Mouse (Mus musculus): ENCODE measurements around the gene Mt1. TPM values are rescaled to one million over a fixed set of nuclear protein-coding genes. Genes with fewer than 3 reads are reported as not detected.
A peak's percentile ranks its signal among the peaks of the same experiment; 100 is the strongest.

The Mt1 gene
- polyA plus RNA-seq, 1 experiment from 2014 or later, result 123 TPM

DNA sequence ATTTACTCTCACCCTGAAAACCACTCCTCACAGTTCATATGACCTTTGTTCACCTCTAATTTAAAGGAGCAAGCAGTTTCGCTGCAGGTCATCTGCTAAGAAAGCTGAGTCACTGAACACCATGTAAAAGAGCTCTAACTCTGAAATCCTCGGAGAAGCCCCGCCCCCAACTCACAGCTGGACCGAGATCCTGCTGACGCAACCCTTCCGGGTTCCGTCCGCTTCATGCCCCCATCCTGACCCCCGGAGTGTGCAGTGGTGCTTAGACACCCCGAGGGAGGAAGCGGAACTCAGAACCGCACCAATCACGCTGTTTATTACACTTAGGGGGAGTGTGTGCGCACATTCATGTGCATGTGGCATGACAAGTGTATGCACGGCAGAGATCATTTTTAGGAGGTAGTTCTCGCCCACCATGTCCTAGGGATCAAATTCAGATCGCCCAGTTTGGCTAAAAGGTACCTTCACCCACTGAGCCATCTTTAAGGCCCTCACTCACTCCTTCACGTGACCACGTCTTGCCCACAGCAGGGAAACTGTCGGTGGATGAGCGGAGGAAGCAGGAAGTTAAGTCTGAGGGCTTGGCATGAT lies 12.3 kb downstream of the Mt1 start:
- Histone ChIP-seq H3K4me1 (ENCODE audit: control insufficient read depth, insufficient read depth, low read length) (peaks cover 5% of the 10 kb centered on the region; the same call in 1 of the 2 replicates), H3K4me3 (ENCODE audit: low read depth, low read length) (peak overlapping the region; percentile 19; the same call in 1 of the 2 replicates), H3K9ac (replicated peaks; ENCODE audit: low read depth, low read length) (no peak overlapping the region), H3K27ac (ENCODE audit: low read depth, low read length) (no peak overlapping the region), H3K9me3 (ENCODE audit: control insufficient read depth, low read length) (no peaks in the 10 kb centered on the region), H3K36me3 (ENCODE audit: control insufficient read depth, insufficient read depth, low read length) (no peaks in the 10 kb centered on the region), H3K4me2 (ENCODE audit: low read depth, low read length) (peak overlapping the region; percentile 44), H3K27me3 (ENCODE audit: control insufficient read depth, insufficient read depth, low read length) (0 out of 2 replicates have a peak, but pooled peaks cover 7% of the 10 kb centered on the region)
- WGBS, result 18% methylated on average over 21 of the region's 21 CpGs
- no peak for ATAC-seq (ENCODE audit: low read depth)

DNA sequence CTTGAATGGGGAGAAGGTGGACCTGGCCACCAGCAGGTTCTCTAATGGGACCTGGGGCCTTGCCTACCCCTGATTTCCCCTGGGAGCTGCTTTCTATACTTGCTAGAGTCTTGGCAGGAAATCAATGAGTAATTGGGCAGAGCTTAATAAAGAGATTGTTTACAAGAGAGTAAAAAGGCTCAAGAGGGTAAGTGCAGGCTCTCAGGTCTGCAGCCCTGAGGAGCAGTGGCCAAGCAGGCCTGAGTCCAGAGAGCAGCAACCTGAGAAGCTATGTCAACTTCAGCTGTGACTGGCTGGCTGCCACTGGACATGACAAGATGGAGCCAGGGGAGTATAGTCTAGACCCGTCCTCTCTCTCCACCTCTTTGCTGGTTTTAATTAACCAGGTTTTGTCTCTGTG lies 14.0 kb downstream of the Mt1 start:
- H3K27me3 ChIP-seq (ENCODE audit: control insufficient read depth, insufficient read depth, low read length), result no peaks in the 10 kb centered on the region
- no peaks in the 10 kb centered on the region for H3K4me1 ChIP-seq (ENCODE audit: control insufficient read depth, insufficient read depth, low read length)
- H3K27ac ChIP-seq (ENCODE audit: low read depth, low read length), result no peak overlapping the region
- no peak for ATAC-seq (ENCODE audit: low read depth)
- no peak overlapping the region for H3K4me2 ChIP-seq (ENCODE audit: low read depth, low read length)
- no peak overlapping the region for H3K4me3 ChIP-seq (ENCODE audit: low read depth, low read length)
- no peaks in the 10 kb centered on the region for H3K9me3 ChIP-seq (ENCODE audit: control insufficient read depth, low read length)
- WGBS, result 72% methylated on average over 1 of the region's 1 CpGs
- H3K9ac ChIP-seq (replicated peaks; ENCODE audit: low read depth, low read length), result no peak overlapping the region
- H3K36me3 ChIP-seq (ENCODE audit: control insufficient read depth, insufficient read depth, low read length), result no peaks in the 10 kb centered on the region

DNA sequence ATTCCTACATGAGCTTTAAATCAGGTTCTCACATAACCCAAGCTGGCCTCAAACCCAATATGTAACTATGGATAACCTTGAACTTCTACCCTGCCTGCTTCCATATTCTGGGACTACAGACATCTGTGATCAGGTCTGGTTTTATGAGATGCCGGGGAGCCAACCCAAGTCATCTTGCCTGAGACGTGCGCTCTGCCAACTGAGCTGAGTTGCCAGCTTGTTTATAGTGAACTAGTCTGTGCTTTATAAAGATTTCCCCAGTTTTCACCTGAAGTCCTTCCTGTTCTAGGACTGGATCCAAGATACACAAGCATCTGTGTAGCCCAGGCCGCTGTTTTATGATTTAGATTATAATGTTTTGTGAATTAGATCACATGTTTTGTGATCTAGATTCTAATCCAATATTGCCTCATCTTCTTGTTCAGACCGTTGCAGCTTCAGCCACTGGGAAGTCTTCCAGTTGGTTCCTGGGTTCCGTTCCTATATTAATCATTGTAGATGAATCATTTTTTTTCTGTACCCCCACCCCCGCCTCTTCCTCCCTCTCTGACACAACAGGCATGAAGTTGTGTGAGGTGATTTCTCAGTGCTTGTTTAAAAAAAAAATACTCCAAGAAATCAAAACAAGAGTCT lies 15.8 kb downstream of the Mt1 start:
- Histone ChIP-seq H3K36me3 (ENCODE audit: control insufficient read depth, insufficient read depth, low read length) (no peaks in the 10 kb centered on the region), H3K9ac (replicated peaks; ENCODE audit: low read depth, low read length) (no peak overlapping the region), H3K27ac (ENCODE audit: low read depth, low read length) (no peak overlapping the region), H3K27me3 (ENCODE audit: control insufficient read depth, insufficient read depth, low read length) (no peaks in the 10 kb centered on the region), H3K9me3 (ENCODE audit: control insufficient read depth, low read length) (no peaks in the 10 kb centered on the region), H3K4me1 (ENCODE audit: control insufficient read depth, insufficient read depth, low read length) (no peaks in the 10 kb centered on the region), H3K4me3 (ENCODE audit: low read depth, low read length) (no peak overlapping the region), H3K4me2 (ENCODE audit: low read depth, low read length) (no peak overlapping the region)
- ATAC-seq (ENCODE audit: low read depth), result no peak
- WGBS, result 91% methylated on average over 7 of the region's 7 CpGs

DNA sequence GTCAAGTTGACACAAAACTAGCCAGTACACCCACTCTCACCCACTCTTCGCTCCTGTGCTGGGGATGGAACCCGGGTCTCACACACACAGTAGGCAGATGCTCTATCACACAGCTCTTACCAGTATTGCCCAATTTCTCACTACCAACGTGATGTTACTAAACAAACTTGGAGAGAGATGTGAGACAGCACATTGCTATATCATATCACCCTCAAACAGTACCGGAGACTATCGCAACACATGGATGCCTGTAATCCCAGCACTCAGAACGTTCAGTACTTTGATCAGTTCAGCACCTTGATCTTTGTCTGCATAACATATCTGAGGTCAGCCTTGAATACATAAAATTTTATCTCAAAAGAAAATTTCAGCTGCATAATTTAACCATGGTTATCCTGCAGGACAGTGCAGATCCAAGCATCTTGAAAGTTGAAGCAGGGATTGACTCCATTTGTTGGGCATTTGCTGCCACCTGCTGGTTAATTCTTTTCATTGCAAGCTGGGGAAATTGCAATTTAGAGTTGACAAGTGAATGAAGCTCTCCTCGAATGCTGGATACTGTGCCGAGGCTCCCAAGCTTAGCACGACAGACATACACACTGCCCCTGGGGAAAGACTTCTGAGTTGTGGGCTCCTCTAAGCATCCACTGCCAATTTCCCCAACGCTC lies 20.5 kb downstream of the Mt1 start:
- H3K4me1 ChIP-seq (ENCODE audit: control insufficient read depth, insufficient read depth, low read length), result no peaks in the 10 kb centered on the region
- peak; percentile 44; the same call in 1 of the 2 replicates for ATAC-seq (ENCODE audit: low read depth)
- H3K27ac ChIP-seq (ENCODE audit: low read depth, low read length), result no peak overlapping the region
- no peak overlapping the region for H3K4me3 ChIP-seq (ENCODE audit: low read depth, low read length)
- no peak overlapping the region for H3K9ac ChIP-seq (replicated peaks; ENCODE audit: low read depth, low read length)
- no peak overlapping the region for H3K4me2 ChIP-seq (ENCODE audit: low read depth, low read length)
- no peaks in the 10 kb centered on the region for H3K27me3 ChIP-seq (ENCODE audit: control insufficient read depth, insufficient read depth, low read length)
- 46% methylated on average over 10 of the region's 10 CpGs for WGBS
- no peaks in the 10 kb centered on the region for H3K36me3 ChIP-seq (ENCODE audit: control insufficient read depth, insufficient read depth, low read length)
- no peaks in the 10 kb centered on the region for H3K9me3 ChIP-seq (ENCODE audit: control insufficient read depth, low read length)

DNA sequence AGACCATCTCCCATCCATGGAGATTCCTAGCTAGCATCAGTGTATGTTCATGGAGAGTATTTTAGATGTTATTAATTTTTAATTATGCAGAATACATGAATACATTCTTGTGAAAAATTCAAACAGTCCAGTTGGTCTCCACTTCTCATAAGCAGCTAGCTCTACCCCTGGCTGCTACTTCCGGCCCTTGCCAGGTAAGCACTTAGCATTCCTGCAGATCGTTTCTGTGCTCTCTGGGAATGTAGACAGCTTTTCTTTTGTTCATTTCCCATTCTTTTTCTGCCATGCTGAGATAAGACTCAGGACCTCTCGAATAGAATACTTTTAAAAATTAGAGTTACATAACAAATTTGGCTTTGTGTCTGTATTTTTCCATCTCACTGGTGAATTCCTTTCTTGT lies 25.2 kb downstream of the Mt1 start:
- no peaks in the 10 kb centered on the region for H3K27me3 ChIP-seq (ENCODE audit: control insufficient read depth, insufficient read depth, low read length)
- no peaks in the 10 kb centered on the region for H3K9me3 ChIP-seq (ENCODE audit: control insufficient read depth, low read length)
- WGBS, result 68% methylated on average over 3 of the region's 3 CpGs
- no peaks in the 10 kb centered on the region for H3K4me1 ChIP-seq (ENCODE audit: control insufficient read depth, insufficient read depth, low read length)
- no peak overlapping the region for H3K4me2 ChIP-seq (ENCODE audit: low read depth, low read length)
- no peak for ATAC-seq (ENCODE audit: low read depth)
- H3K4me3 ChIP-seq (ENCODE audit: low read depth, low read length), result no peak overlapping the region
- no peak overlapping the region for H3K27ac ChIP-seq (ENCODE audit: low read depth, low read length)
- H3K36me3 ChIP-seq (ENCODE audit: control insufficient read depth, insufficient read depth, low read length), result no peaks in the 10 kb centered on the region
- H3K9ac ChIP-seq (replicated peaks; ENCODE audit: low read depth, low read length), result no peak overlapping the region

DNA sequence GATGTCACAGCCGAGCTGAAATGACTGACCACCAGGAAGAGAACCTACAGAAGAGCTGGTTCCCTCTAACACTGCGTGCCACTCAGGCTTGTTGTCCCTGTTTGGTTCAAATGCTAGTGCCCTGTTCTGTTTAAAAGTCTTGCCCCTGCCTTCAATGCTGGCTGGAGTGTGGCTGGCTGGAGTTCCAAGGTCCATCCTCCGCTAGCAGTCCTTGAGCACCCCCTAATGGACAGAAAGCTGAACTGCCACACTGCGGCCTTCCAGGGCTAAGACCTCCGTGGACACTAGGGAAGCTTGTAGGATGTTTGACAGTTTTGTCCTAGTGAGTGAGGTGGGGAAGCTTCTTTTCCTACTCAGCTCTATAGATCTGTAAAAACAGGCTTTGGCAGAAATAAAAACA lies 26.9 kb downstream of the Mt1 start:
- no peak overlapping the region for H3K27ac ChIP-seq (ENCODE audit: low read depth, low read length)
- no peaks in the 10 kb centered on the region for H3K9me3 ChIP-seq (ENCODE audit: control insufficient read depth, low read length)
- 0 out of 2 replicates have a peak, but pooled peaks have one; percentile 14 for ATAC-seq (ENCODE audit: low read depth)
- H3K4me1 ChIP-seq (ENCODE audit: control insufficient read depth, insufficient read depth, low read length), result no peaks in the 10 kb centered on the region
- H3K27me3 ChIP-seq (ENCODE audit: control insufficient read depth, insufficient read depth, low read length), result no peaks in the 10 kb centered on the region
- no peak overlapping the region for H3K9ac ChIP-seq (replicated peaks; ENCODE audit: low read depth, low read length)
- 18% methylated on average over 5 of the region's 5 CpGs for WGBS
- H3K36me3 ChIP-seq (ENCODE audit: control insufficient read depth, insufficient read depth, low read length), result no peaks in the 10 kb centered on the region
- H3K4me2 ChIP-seq (ENCODE audit: low read depth, low read length), result no peak overlapping the region
- no peak overlapping the region for H3K4me3 ChIP-seq (ENCODE audit: low read depth, low read length)

DNA sequence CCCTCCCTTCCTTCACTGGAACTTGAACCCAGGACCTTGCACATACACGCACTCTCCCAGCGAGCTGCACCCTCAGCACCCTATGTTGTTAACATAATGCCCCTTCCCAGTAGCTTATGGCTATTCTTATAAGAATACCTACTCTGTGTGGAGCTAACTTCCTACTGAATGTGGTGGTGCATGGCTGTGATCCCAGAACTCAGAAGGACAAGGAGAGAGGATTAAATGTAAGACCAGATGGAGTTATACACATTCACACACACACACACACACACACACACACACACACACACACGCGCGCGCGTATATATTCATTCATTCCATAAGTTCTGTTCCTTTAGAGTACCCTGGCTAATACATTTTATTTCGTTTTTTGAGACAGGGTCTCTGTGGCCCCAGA lies 27.4 kb downstream of the Mt1 start:
- no peaks in the 10 kb centered on the region for H3K36me3 ChIP-seq (ENCODE audit: control insufficient read depth, insufficient read depth, low read length)
- H3K27me3 ChIP-seq (ENCODE audit: control insufficient read depth, insufficient read depth, low read length), result no peaks in the 10 kb centered on the region
- no peak overlapping the region for H3K9ac ChIP-seq (replicated peaks; ENCODE audit: low read depth, low read length)
- H3K4me1 ChIP-seq (ENCODE audit: control insufficient read depth, insufficient read depth, low read length), result no peaks in the 10 kb centered on the region
- no peak for ATAC-seq (ENCODE audit: low read depth)
- H3K9me3 ChIP-seq (ENCODE audit: control insufficient read depth, low read length), result no peaks in the 10 kb centered on the region
- H3K4me3 ChIP-seq (ENCODE audit: low read depth, low read length), result no peak overlapping the region
- no peak overlapping the region for H3K4me2 ChIP-seq (ENCODE audit: low read depth, low read length)
- WGBS, result 81% methylated on average over 8 of the region's 8 CpGs
- no peak overlapping the region for H3K27ac ChIP-seq (ENCODE audit: low read depth, low read length)

DNA sequence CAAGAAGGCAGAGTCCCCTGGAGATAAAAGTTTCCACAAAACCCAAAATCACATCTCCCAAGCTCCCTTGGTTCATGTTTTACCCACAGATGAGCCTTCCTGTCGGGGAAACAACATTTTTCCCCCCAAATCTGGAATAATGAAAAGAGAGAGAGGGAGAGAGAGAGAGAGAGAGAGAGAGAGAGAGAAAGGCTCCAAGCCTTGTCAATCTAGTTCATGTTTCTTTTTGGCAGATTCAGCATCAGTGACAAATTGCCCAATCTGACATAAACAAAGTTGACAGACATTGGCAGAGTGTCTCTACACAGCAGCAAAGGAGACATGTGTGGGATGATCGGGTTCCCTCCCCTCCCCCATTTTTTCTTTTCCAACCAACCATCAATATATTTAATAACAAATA lies 28.6 kb downstream of the Mt1 start:
- WGBS, result 71% methylated on average over 2 of the region's 2 CpGs
- no peak overlapping the region for H3K9ac ChIP-seq (replicated peaks; ENCODE audit: low read depth, low read length)
- H3K4me2 ChIP-seq (ENCODE audit: low read depth, low read length), result no peak overlapping the region
- H3K27me3 ChIP-seq (ENCODE audit: control insufficient read depth, insufficient read depth, low read length), result no peaks in the 10 kb centered on the region
- no peaks in the 10 kb centered on the region for H3K4me1 ChIP-seq (ENCODE audit: control insufficient read depth, insufficient read depth, low read length)
- no peak overlapping the region for H3K27ac ChIP-seq (ENCODE audit: low read depth, low read length)
- no peak for ATAC-seq (ENCODE audit: low read depth)
- H3K9me3 ChIP-seq (ENCODE audit: control insufficient read depth, low read length), result no peaks in the 10 kb centered on the region
- no peaks in the 10 kb centered on the region for H3K36me3 ChIP-seq (ENCODE audit: control insufficient read depth, insufficient read depth, low read length)
- H3K4me3 ChIP-seq (ENCODE audit: low read depth, low read length), result no peak overlapping the region

DNA sequence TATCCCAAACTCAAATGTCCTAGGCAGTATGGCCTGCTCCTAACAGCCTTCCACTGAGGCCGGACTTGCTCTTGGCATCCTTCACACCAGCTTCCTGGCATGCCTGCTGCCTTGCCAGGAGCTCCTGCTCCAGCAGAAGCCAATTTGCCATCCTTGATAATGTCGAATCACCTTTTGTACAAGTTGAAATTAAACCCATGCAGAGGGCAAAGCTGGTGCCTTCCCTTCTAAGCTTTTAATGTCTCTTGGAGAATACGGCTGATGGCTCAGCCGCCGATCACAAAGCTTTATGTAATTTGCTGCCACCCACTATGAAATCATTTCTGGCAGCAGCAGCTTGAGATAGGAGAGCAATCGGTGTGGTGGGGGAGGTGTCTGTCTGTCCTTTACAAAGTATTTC lies 30.8 kb downstream of the Mt1 start:
- no peak overlapping the region for H3K4me2 ChIP-seq (ENCODE audit: low read depth, low read length)
- WGBS, result 83% methylated on average over 6 of the region's 6 CpGs
- H3K4me3 ChIP-seq (ENCODE audit: low read depth, low read length), result no peak overlapping the region
- no peaks in the 10 kb centered on the region for H3K36me3 ChIP-seq (ENCODE audit: control insufficient read depth, insufficient read depth, low read length)
- no peak for ATAC-seq (ENCODE audit: low read depth)
- H3K9me3 ChIP-seq (ENCODE audit: control insufficient read depth, low read length), result no peaks in the 10 kb centered on the region
- H3K27me3 ChIP-seq (ENCODE audit: control insufficient read depth, insufficient read depth, low read length), result no peaks in the 10 kb centered on the region
- no peaks in the 10 kb centered on the region for H3K4me1 ChIP-seq (ENCODE audit: control insufficient read depth, insufficient read depth, low read length)
- no peak overlapping the region for H3K27ac ChIP-seq (ENCODE audit: low read depth, low read length)
- no peak overlapping the region for H3K9ac ChIP-seq (replicated peaks; ENCODE audit: low read depth, low read length)
